Mouse (Mus musculus): ENCODE measurements at regions not wholly inside any gene's neighbourhood (a gene's known extent, or its start where the extent isn't known, plus 50 kb on each side); places are given as distances from the start of the nearest gene placed in this dataset.
A peak's percentile ranks its signal among the peaks of the same experiment; 100 is the strongest.

DNA sequence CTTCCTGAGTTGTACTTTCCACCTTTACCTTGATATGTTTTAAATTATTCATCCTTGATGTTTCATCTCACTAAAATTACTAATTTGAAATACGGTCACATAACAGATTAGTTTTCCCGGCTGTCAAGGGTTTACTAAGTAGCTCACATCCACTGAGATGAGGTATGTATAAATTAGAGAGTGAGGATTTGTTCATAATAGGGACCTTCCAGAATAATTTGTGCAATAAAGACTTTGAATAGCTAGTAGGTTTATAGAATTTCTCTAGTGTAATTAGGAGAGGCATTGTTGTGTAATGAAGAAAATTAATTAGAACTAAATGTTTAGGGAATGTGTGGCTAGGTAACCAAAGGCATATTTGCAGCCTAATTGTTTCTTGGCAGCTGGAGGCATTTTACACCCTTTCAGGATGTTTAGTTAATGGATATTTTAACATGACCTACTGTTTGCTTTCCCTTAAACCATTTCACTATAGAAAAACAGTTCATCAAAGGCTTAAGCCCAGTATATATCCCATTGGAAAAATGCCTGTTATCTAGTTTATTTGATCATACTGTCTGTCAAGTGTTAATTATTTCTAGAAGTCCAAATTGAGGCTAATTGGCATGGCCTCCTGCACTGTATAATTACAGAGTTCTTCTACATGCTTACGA lies 70.8 kb downstream of the Mat2b start:
- no peak for DNase-seq

DNA sequence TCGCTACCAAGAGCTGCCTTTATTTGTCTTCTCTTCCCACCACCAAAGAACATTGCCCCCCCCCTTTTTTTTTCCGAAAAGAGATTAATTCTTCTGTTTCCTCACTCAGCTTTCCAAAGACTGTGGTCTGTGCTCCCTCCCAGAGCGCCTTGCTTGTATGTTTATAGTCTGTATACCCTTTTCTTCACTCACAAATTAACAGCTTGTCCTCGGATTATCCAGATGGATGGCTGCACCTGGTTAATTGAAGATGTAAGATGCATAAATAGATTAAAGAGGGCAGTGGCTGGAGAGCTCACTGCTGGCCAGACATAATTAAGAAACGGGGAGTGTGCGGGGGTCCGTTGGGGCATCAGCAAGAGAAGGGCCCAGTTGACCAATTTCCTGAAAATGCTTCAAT lies 75.0 kb downstream of the Mat2b start:
- no peak for DNase-seq

DNA sequence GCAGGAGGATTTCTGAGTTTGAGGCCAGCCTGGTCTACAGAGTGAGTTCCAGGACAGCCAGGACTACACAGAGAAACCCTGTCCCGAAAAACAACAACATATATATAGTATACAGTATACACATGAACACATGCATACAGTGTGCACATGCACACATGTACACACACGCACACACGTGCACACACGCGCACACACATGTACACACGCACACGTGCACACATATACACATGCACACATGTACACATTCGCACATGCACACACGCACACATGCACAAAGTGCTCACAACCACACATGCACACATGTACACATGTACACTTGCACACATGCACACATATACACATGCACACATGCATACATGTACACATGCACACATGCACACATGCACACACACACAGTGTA lies 92.0 kb downstream of the Mat2b start:
- no peak for DNase-seq

DNA sequence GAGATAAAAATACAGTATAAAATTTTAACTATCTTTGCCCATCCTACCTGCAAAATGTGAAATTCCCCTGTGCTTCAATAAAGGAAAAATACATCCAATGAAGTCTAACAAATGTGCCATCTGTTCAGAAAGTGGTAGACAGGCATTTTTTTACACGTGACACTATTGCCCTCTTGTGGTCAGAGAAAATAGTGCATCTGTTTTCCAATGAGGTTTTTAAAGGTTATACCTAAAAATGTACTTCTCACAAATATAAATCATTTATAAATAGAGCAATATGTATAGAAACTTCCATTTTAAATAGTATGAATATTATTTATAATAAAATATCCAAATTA lies 93.5 kb downstream of the Mat2b start:
- DNase-seq: peak in 1 of 2 experiments; percentile 4

- DNase-seq: no peak
Measured at GRCm38 (mm10) chr11:40600773-40601571, 94.0 kb downstream of the Mat2b start.

DNA sequence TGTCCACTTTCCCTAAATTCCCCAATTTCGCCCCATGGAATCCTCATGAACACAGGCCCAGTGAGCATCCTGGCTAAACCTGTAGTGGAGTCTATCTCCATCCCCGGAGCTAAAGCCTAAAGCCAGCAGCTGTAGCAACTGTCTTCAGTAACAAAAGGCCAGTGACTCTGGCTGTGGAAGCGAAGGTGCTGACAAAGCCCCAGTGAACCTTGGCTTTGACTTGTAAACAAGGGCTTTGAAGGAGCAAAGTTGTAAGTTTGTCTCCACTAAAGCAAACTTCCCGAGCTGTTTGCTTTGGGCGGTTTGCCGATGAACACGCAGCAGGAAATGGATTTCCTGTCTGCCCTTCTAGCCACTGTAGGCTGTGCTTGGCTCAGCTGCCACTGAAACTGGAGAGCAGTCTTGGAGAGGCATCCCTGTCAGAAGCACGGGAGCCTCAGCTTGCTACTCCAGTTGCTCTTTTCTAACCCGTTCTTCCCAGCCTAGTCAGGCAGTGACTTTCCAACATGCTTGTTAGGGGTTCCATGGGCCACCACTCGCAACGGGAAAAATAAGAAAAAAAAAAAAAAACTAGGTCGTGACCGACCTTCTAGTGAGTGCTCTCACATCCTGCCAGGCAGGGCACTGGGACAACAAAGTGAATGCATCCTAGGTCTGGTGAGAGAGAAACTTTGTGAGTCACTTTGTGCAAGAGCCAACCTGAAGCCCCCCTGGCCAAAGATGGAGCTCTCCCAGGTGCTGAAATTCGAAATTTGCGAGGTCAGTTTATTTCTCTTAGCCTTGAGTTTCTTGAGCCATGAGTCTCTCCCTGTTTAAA lies 94.8 kb downstream of the Mat2b start:
- peak; percentile 44 to 46 for DNase-seq

DNA sequence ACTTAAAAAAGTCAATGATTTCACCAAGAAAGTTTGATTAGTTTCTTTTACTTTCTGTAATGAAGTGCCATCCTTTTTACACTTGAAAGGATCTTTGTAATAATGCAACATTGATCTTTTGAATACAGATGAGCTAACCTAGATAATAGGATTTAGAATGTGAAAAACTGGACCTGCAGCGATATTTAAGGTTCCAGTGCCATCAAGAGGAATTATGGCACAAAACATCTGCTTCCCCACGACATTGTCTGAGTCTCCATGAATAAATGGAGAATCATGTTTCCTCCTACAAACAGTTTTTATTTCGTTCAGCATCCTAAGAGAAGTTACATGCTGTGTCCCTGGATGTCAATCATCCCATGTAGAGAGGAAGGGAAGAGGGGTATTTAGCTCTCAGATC lies 98.7 kb downstream of the Mat2b start:
- no peak for DNase-seq

GRCm38 (mm10) chr11:40592056-40592455 lies 102.9 kb downstream of the Mat2b start:
- no peak for DNase-seq

- no peak for DNase-seq
Measured at GRCm38 (mm10) chr11:40573758-40574139, 121.3 kb downstream of the Mat2b start.

DNA sequence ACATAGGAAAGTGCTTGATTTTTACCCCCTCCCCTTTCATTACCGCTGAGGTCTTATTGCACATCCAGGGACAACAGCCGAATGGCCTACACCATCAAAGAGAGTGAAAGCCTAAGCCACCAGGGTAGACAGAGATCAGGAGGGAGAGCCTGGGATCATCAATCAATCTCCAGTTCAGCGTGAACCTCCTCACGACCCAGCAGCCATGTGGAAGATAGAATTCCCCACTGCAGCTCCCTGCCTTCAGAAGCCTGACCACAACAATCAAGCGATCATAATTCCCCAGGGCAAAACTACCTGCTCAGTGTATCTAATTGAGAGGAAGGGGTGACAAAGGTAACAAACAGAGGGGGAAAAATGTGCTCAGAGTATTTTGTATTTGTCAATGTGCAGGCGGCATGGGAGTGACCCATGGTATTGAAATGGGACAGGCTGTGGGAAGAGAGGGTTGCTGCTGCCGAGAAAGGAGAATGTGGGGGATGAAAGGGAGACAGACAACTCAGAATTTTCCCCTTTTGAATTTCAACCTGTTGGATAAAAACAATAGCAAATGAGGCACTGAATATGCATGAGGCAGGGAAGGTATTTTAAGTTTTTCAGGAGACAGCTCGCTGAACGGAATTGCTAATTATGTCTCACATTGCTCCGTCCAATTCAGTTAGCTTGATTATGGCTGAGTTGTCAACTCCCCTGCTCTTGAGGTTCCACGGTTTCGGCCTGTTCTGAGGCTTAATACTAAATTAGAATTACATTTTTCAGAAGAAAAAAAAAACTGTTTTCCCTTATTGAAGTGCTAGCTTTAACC lies 121.8 kb downstream of the Mat2b start:
- no peak for DNase-seq

GRCm38 (mm10) chr11:40562866-40563265 lies 132.1 kb downstream of the Mat2b start:
- no peak for DNase-seq

DNA sequence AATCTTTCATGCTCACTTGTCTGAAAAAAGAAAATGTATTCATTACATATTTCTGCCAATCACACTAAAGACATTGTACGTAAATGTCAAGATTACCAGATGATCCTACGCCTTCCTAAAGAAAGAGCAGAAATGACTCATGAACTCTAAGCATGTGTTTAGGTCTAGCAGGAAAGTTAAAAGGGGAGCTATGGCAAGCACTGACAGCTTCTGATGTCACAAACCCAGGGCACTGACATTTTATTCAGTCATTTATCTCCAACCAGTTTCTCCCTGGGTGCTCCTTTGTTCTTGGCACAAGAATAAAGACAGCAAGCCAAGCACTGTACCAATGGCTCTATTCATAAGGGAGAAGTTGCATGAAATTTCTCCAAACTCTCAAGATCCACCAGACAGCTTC lies 133.0 kb downstream of the Mat2b start:
- DNase-seq: peak in 1 of 2 experiments; percentile 0

- DNase-seq: no peak
Measured at GRCm38 (mm10) chr11:40561400-40561799, 133.6 kb downstream of the Mat2b start.

DNA sequence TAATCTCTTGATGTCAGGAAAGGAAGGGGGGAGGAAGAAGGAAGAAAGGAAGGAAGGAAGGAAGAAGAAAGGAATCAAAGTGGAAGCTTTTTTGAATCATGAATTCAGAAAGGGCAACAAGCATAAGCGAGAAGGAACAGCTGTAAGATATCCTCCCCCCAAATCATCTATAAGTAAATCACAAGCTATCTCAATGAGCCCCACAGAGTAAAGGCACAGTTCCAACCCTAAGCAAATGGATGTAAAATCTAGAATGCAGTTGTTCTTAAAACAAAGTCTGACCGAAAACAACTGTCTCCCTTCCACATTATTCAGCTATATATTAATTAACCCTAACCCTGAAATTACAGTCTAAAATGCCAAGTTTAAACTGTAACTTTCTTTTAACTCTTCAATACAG lies 136.5 kb downstream of the Mat2b start:
- DNase-seq: no peak

DNA sequence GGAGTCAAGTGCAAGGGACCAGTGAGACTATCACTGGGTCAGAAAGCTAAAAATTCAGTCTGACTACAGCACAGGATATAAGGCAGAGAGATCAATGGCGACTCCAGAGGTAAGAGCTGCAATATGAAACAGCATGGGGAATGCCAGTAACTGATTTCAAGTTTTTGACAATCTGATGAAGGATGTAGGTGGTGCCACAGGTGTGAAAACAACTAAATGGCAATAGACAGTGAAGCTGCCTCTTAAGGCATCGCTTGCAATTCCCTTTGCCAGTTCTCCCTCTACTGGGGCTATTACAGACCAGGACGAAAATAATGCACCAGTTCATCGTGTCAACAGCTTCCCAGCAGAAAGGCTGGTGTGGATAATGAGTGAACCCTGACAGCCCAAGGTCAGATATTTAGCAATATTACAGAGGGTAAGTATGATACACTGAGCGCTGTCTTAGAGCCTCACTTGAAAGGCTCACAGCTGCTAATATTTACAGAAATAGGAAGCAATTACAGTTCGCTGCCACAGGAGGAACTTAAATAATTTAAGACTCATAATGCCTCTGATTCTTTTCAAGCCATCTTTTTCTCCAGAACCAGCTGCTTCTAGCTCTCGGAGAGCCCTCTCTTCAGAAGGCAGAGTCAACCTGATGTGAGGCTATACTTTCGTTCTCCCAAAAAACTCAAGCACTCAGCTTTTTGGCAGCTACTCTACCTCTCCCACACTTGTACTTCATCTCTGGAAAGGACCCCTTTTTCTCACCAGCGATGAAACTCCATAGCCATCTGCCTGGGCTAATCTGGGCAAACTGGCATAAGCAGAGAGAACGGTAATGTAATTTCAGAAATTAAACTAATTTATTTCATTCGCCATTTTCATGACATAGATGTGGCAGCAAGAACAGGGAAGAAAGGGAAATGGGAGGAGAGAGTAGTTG lies 139.9 kb downstream of the Mat2b start:
- no peak for DNase-seq

- no peak for DNase-seq
Measured at GRCm38 (mm10) chr11:40552054-40552453, 142.9 kb downstream of the Mat2b start.

GRCm38 (mm10) chr11:40546596-40546995 lies 148.4 kb downstream of the Mat2b start:
- DNase-seq: no peak

GRCm38 (mm10) chr11:40545537-40545936 lies 149.5 kb downstream of the Mat2b start:
- no peak for DNase-seq

DNA sequence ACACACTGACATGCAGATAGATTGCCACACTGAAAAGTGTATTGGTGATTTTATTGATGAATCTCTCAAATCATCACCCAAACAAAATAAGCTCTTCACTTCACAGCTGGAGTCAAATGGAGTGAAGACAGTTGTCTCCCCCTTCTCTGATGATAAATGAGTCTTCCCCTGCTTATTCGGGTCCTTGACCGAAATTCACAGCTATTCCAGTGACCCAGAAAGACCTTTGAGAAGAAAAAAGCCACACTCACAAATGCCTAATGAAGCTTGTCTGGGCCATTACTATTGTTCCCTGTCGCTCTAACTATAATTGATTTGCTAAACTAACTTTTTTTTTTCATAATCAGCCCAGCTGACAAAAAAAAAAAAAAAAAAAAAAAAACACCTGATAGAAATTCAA lies 154.8 kb downstream of the Mat2b start:
- DNase-seq: no peak

- no peak for DNase-seq
Measured at GRCm38 (mm10) chr11:40539776-40540175, 155.2 kb downstream of the Mat2b start.

GRCm38 (mm10) chr11:40536236-40536765 lies 158.7 kb downstream of the Mat2b start:
- no peak for DNase-seq

All from adrenal gland, postnatal 36 days (tissue).